Mouse (Mus musculus) embryo, embryonic 11.5 days (tissue): ENCODE results near the gene Herpud1.
"Not testable (repeated sequence)": the region's sequence is repeated elsewhere in the genome, so short reads cannot be mapped to it uniquely, and the experiment has no call there.

Experiments
- DNase-seq: peaks from one replicate; pipeline ENCODE4 v3.0.0-alpha.2; 2012; ENCODE audit warnings: low read depth, low spot score

Herpud1 gene

GRCm38 (mm10) chr8:94375551-94375991 is 10.7 kb upstream of the Herpud1 start:
- no peak for DNase-seq

- no peak for DNase-seq
Observed at GRCm38 (mm10) chr8:94376176-94376575, 10.1 kb upstream of the Herpud1 start.

GRCm38 (mm10) chr8:94376580-94376979 is 9.7 kb upstream of the Herpud1 start:
- no peak for DNase-seq

GRCm38 (mm10) chr8:94377031-94377430 is 9.2 kb upstream of the Herpud1 start:
- DNase-seq = no peak

GRCm38 (mm10) chr8:94377714-94378205 is 8.5 kb upstream of the Herpud1 start:
- DNase-seq = no peak

GRCm38 (mm10) chr8:94378763-94379415 is 7.3 kb upstream of the Herpud1 start:
- no peak for DNase-seq

- DNase-seq = no peak
Observed at GRCm38 (mm10) chr8:94379686-94380085, 6.6 kb upstream of the Herpud1 start.

GRCm38 (mm10) chr8:94384166-94384565 is 2.1 kb upstream of the Herpud1 start:
- no peak for DNase-seq

- DNase-seq = no peak
Observed at GRCm38 (mm10) chr8:94385506-94386213, 578 bp upstream of the Herpud1 start.

- peak; percentile 75 for DNase-seq
Observed at GRCm38 (mm10) chr8:94387027-94387684, 918 bp downstream of the Herpud1 start.

GRCm38 (mm10) chr8:94387785-94388184 is 1.5 kb downstream of the Herpud1 start:
- DNase-seq = no peak

- DNase-seq = no peak
Observed at GRCm38 (mm10) chr8:94389531-94389930, 3.3 kb downstream of the Herpud1 start.

- DNase-seq = no peak
Observed at GRCm38 (mm10) chr8:94390429-94390828, 4.2 kb downstream of the Herpud1 start.

GRCm38 (mm10) chr8:94390910-94391309 is 4.7 kb downstream of the Herpud1 start:
- DNase-seq = no peak

- no peak for DNase-seq
Observed at GRCm38 (mm10) chr8:94392147-94392546, 5.9 kb downstream of the Herpud1 start.

- DNase-seq = no peak
Observed at GRCm38 (mm10) chr8:94392648-94393047, 6.4 kb downstream of the Herpud1 start.

- DNase-seq = no peak
Observed at GRCm38 (mm10) chr8:94395851-94396540, 9.8 kb downstream of the Herpud1 start.

GRCm38 (mm10) chr8:94396964-94397657 is 10.9 kb downstream of the Herpud1 start:
- peak; percentile 19 for DNase-seq

GRCm38 (mm10) chr8:94398587-94398986 is 12.3 kb downstream of the Herpud1 start:
- DNase-seq = no peak

GRCm38 (mm10) chr8:94399361-94399953 is 13.2 kb downstream of the Herpud1 start:
- no peak for DNase-seq

GRCm38 (mm10) chr8:94399957-94400356 is 13.7 kb downstream of the Herpud1 start:
- not testable (repeated sequence) for DNase-seq
